Mouse (Mus musculus) heart, embryonic 11.5 days (tissue): ENCODE results near the gene Rdh11. TPM values are rescaled to one million over a fixed set of nuclear protein-coding genes. Genes with fewer than 3 reads are reported as not detected.

Experiments
- ATAC-seq: fragments of 200-750 bp; cut with Nextera tagmentation; replicated peaks from 2 replicates; pipeline ENCODE4 v1.8.0; 2017; ENCODE audit warnings: moderate library complexity; ENCODE audit not compliant: insufficient number of reproducible peaks, low FRiP score, low TSS enrichment
- H3K27ac ChIP-seq: fragments of 300-500 bp; sonication (generic); 2 replicates; pipeline ENCODE4 v1.5.1; 2014; ENCODE audit warnings: mild to moderate bottlenecking, low read depth, low read length
- H3K27me3 ChIP-seq: fragments of 300-500 bp; sonication (generic); 2 replicates; pipeline ENCODE4 v1.6.1; 2014; ENCODE audit warnings: mild to moderate bottlenecking, low read length, mixed read lengths; ENCODE audit not compliant: control insufficient read depth, insufficient read depth
- H3K36me3 ChIP-seq: fragments of 300-500 bp; sonication (generic); 2 replicates; pipeline ENCODE4 v1.6.1; 2014; ENCODE audit warnings: mild to moderate bottlenecking, low read length, moderate library complexity, mixed read lengths; ENCODE audit not compliant: control insufficient read depth, insufficient read depth
- H3K4me1 ChIP-seq: fragments of 300-500 bp; sonication (generic); 2 replicates; pipeline ENCODE4 v1.6.1; 2014; ENCODE audit warnings: low read length; ENCODE audit not compliant: control insufficient read depth, insufficient read depth
- H3K4me2 ChIP-seq: fragments of 300-500 bp; sonication (generic); 2 replicates; pipeline ENCODE4 v1.6.1; 2014; ENCODE audit warnings: mild to moderate bottlenecking, moderate library complexity
- H3K4me3 ChIP-seq: fragments of 300-500 bp; sonication (generic); 2 replicates; pipeline ENCODE4 v1.5.1; 2014; ENCODE audit warnings: low read depth, low read length
- H3K9ac ChIP-seq: fragments of 300-500 bp; sonication (generic); 2 replicates; pipeline ENCODE4 v1.6.1; 2014; ENCODE audit warnings: mild to moderate bottlenecking, low read depth, low read length, moderate library complexity
- H3K9me3 ChIP-seq: fragments of 300-500 bp; sonication (generic); replicated peaks from 2 replicates; pipeline ENCODE4 v1.6.1; 2016; ENCODE audit warnings: low read length; ENCODE audit not compliant: control insufficient read depth
- WGBS: fragments of 180-500 bp; shearing (Covaris S2); extraction: QIAGEN DNeasy Blood & Tissue Kit; methylation state at CpG from one replicate; pipeline ENCODE4 v1.1.7; 2014; ENCODE audit not compliant: insufficient replicate concordance; 5-methylcytosine and 5-hydroxymethylcytosine counted together
- polyA plus RNA-seq: library from polyadenylated mRNA; unstranded; fragments of >200 nt; fragmentation: Nextera tagmentation; extraction: Ambion mirVana; gene quantifications from 2 replicates; pipeline ENCODE4 v1.2.1, GENCODE M21; 2014

The Rdh11 gene
- polyA plus RNA-seq, 1 experiment from 2014 or later = 18.4 TPM

- Histone ChIP-seq H3K36me3 (no peaks in the 10 kb centered on the region), H3K4me2 (no peak overlapping the region), H3K27me3 (no peaks in the 10 kb centered on the region), H3K27ac (no peak overlapping the region), H3K9ac (no peak overlapping the region), H3K4me3 (no peak overlapping the region), H3K9me3 (no peaks in the 10 kb centered on the region), H3K4me1 (peaks cover 5% of the 10 kb centered on the region)
- no peak for ATAC-seq
Observed at GRCm38 (mm10) chr12:79169173-79169572, 22.9 kb downstream of the Rdh11 start.

- peaks cover 23% of the 10 kb centered on the region for H3K36me3 ChIP-seq
- no peak overlapping the region for H3K4me3 ChIP-seq
- 91% methylated on average over 3 of the region's 3 CpGs for WGBS
- no peak overlapping the region for H3K9ac ChIP-seq
- no peaks in the 10 kb centered on the region for H3K27me3 ChIP-seq
- H3K4me2 ChIP-seq = no peak overlapping the region
- H3K27ac ChIP-seq = no peak overlapping the region
- ATAC-seq = no peak
- no peaks in the 10 kb centered on the region for H3K9me3 ChIP-seq
- H3K4me1 ChIP-seq = 0 out of 2 replicates have a peak, but pooled peaks cover 6% of the 10 kb centered on the region
Observed at GRCm38 (mm10) chr12:79162876-79163275, 29.2 kb downstream of the Rdh11 start.

GRCm38 (mm10) chr12:79149653-79150052, 42.4 kb downstream of the Rdh11 start:
- Histone ChIP-seq H3K27me3 (no peaks in the 10 kb centered on the region), H3K9ac (no peak overlapping the region), H3K36me3 (no peaks in the 10 kb centered on the region), H3K4me2 (no peak overlapping the region), H3K27ac (no peak overlapping the region), H3K9me3 (no peaks in the 10 kb centered on the region), H3K4me1 (no peaks in the 10 kb centered on the region), H3K4me3 (no peak overlapping the region)
- 94% methylated on average over 6 of the region's 6 CpGs for WGBS
- ATAC-seq = no peak

GRCm38 (mm10) chr12:79141384-79141783, 50.7 kb downstream of the Rdh11 start:
- no peak for ATAC-seq
- no peak overlapping the region for H3K9ac ChIP-seq
- H3K9me3 ChIP-seq = no peaks in the 10 kb centered on the region
- H3K4me3 ChIP-seq = no peak overlapping the region
- H3K4me1 ChIP-seq = no peaks in the 10 kb centered on the region
- no peaks in the 10 kb centered on the region for H3K36me3 ChIP-seq
- no peak overlapping the region for H3K4me2 ChIP-seq
- H3K27ac ChIP-seq = no peak overlapping the region
- no peaks in the 10 kb centered on the region for H3K27me3 ChIP-seq

GRCm38 (mm10) chr12:79140811-79141210, 51.3 kb downstream of the Rdh11 start:
- H3K27ac ChIP-seq = no peak overlapping the region

GRCm38 (mm10) chr12:79139417-79139816, 52.7 kb downstream of the Rdh11 start:
- H3K27me3 ChIP-seq = no peaks in the 10 kb centered on the region
- H3K9me3 ChIP-seq = no peaks in the 10 kb centered on the region

More at GRCm38 (mm10) chr12:79140811-79141210, 51.3 kb downstream of the Rdh11 start:
- 84% methylated on average over 2 of the region's 2 CpGs for WGBS
- Histone ChIP-seq H3K27me3 (no peaks in the 10 kb centered on the region), H3K36me3 (no peaks in the 10 kb centered on the region), H3K4me3 (no peak overlapping the region), H3K4me2 (no peak overlapping the region), H3K4me1 (no peaks in the 10 kb centered on the region), H3K9ac (no peak overlapping the region), H3K9me3 (no peaks in the 10 kb centered on the region)
- no peak for ATAC-seq

GRCm38 (mm10) chr12:79138999-79139398, 53.1 kb downstream of the Rdh11 start:
- no peaks in the 10 kb centered on the region for H3K4me1 ChIP-seq
- no peaks in the 10 kb centered on the region for H3K27me3 ChIP-seq
- H3K36me3 ChIP-seq = no peaks in the 10 kb centered on the region
- H3K4me3 ChIP-seq = no peak overlapping the region
- no peak overlapping the region for H3K9ac ChIP-seq
- no peak overlapping the region for H3K4me2 ChIP-seq
- no peak overlapping the region for H3K27ac ChIP-seq
- no peak for ATAC-seq
- no peaks in the 10 kb centered on the region for H3K9me3 ChIP-seq

More at GRCm38 (mm10) chr12:79139417-79139816, 52.7 kb downstream of the Rdh11 start:
- H3K4me3 ChIP-seq = no peak overlapping the region
- no peak overlapping the region for H3K4me2 ChIP-seq
- no peak for ATAC-seq
- H3K27ac ChIP-seq = no peak overlapping the region
- no peaks in the 10 kb centered on the region for H3K4me1 ChIP-seq
- WGBS = 40% methylated on average over 1 of the region's 1 CpGs
- no peaks in the 10 kb centered on the region for H3K36me3 ChIP-seq
- no peak overlapping the region for H3K9ac ChIP-seq

- Histone ChIP-seq H3K4me3 (no peak overlapping the region), H3K27ac (no peak overlapping the region), H3K9ac (no peak overlapping the region), H3K9me3 (no peaks in the 10 kb centered on the region), H3K4me1 (no peaks in the 10 kb centered on the region), H3K27me3 (peaks cover 13% of the 10 kb centered on the region), H3K4me2 (no peak overlapping the region), H3K36me3 (no peaks in the 10 kb centered on the region)
- 72% methylated on average over 7 of the region's 7 CpGs for WGBS
- no peak for ATAC-seq
Observed at GRCm38 (mm10) chr12:79136949-79137348, 55.1 kb downstream of the Rdh11 start.

GRCm38 (mm10) chr12:79135105-79135504, 57.0 kb downstream of the Rdh11 start:
- Histone ChIP-seq H3K9ac (no peak overlapping the region), H3K4me2 (no peak overlapping the region), H3K4me3 (no peak overlapping the region), H3K36me3 (no peaks in the 10 kb centered on the region), H3K4me1 (peaks cover 6% of the 10 kb centered on the region; the same call in 1 of the 2 replicates), H3K27me3 (peaks cover 31% of the 10 kb centered on the region), H3K9me3 (no peaks in the 10 kb centered on the region), H3K27ac (no peak overlapping the region)
- ATAC-seq = no peak
- WGBS = 33% methylated on average over 4 of the region's 4 CpGs
